Mouse (Mus musculus) CH12.LX (cell line): ENCODE data around the gene Chp1.

ENCODE experiments used
- CTCF ChIP-seq, 2 experiments: IDR thresholded peaks in 1 of 2; conservative IDR thresholded peaks in 1 of 2; 2 replicates each; pipeline ENCODE4 v1.5.1; 2011 to 2012; ENCODE audit warnings: low read depth in 2 of 2, low read length in 2 of 2, improper control_type of control experiment in 1 of 2, inconsistent platforms in 1 of 2, mild to moderate bottlenecking in 1 of 2, moderate library complexity in 1 of 2
- E2F4 ChIP-seq: IDR thresholded peaks from 2 replicates; pipeline ENCODE4 v1.6.1; 2011; ENCODE audit warnings: low read depth, low read length, improper control_type of control experiment; ENCODE audit not compliant: insufficient replicate concordance
- ELF1 ChIP-seq: IDR thresholded peaks from 2 replicates; pipeline ENCODE4 v1.6.1; 2014; ENCODE audit warnings: low read depth, mild to moderate bottlenecking, inconsistent platforms, low read length, improper control_type of control experiment
- EP300 ChIP-seq: IDR thresholded peaks from 2 replicates; pipeline ENCODE4 v1.6.1; 2011; ENCODE audit warnings: low read length, improper control_type of control experiment
- IRF4 ChIP-seq: IDR thresholded peaks from 2 replicates; pipeline ENCODE4 v1.6.1; 2014; ENCODE audit warnings: low read depth, mild to moderate bottlenecking, inconsistent platforms, low read length, improper control_type of control experiment
- JUN ChIP-seq: IDR thresholded peaks from 2 replicates; pipeline ENCODE4 v1.6.1; 2011; ENCODE audit warnings: low read depth, mild to moderate bottlenecking, low read length, improper control_type of control experiment, moderate library complexity; ENCODE audit not compliant: insufficient read depth
- JUND ChIP-seq: conservative IDR thresholded peaks from 2 replicates; pipeline ENCODE4 v1.6.1; 2011; ENCODE audit warnings: low read depth, low read length, improper control_type of control experiment
- NELFE ChIP-seq: IDR thresholded peaks from 2 replicates; pipeline ENCODE4 v1.6.1; 2011; ENCODE audit warnings: low read depth, low read length, improper control_type of control experiment
- POLR2A ChIP-seq: IDR thresholded peaks from 2 replicates; pipeline ENCODE4 v1.6.1; 2011; ENCODE audit warnings: low read depth, mild to moderate bottlenecking, improper control_type of control experiment, low read length
- TBP ChIP-seq: conservative IDR thresholded peaks from 2 replicates; pipeline ENCODE4 v1.6.1; 2011; ENCODE audit warnings: low read depth, low read length, improper control_type of control experiment
- UBTF ChIP-seq: IDR thresholded peaks from 2 replicates; pipeline ENCODE4 v1.6.1; 2012; ENCODE audit warnings: low read depth, mild to moderate bottlenecking, inconsistent platforms, low read length, improper control_type of control experiment, moderate library complexity

DNA sequence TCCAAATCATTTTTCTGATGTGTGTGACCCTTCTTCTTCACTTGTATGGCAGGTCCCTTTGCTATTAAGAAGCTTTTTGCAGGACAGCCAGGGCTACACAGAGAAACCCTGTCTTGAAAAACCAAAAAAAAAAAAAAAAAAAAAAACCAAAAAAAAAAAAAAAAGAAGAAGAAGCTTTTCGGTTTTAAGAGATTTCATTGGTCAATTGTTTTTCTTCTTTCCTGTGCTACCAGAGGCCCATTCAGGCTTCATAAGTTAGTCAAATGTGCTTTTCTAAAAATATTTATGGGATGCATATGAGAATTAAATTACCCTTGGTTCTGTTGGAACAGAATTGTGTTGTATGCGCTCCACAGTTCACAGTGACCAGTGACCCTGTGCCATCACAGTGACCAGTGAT, 48.6 kb upstream of the Chp1 start:
- no peak for TF ChIP-seq CTCF (conservative IDR thresholded peaks at IDR 0.05 in 1 of 2, IDR thresholded peaks at IDR 0.05 in 1 of 2; ENCODE audit: low read depth in 2 of 2, low read length in 2 of 2)
- no peak for TF ChIP-seq POLR2A
- TF ChIP-seq ELF1, result no peak
- TF ChIP-seq EP300, result no peak
- TF ChIP-seq IRF4, result no peak
- TF ChIP-seq E2F4, result no peak
- no peak for TF ChIP-seq JUND
- TF ChIP-seq NELFE, result no peak
- no peak for TF ChIP-seq TBP
- no peak for TF ChIP-seq JUN
- no peak for TF ChIP-seq UBTF
